Mouse (Mus musculus): ENCODE data around the gene Lrrc57. TPM values are rescaled to one million over a fixed set of nuclear protein-coding genes. Genes with fewer than 3 reads are reported as not detected.

Gene Lrrc57
- total and polyA plus RNA-seq, 3 experiments = 11.1 to 17.5 TPM; not detected in 1

- Histone ChIP-seq H3K9me3 (replicated peaks; ENCODE audit: insufficient read depth, low read length) (no peaks in the 10 kb centered on the region), H3K4me1 (ENCODE audit: control insufficient read depth in 1 of 2, insufficient read depth in 2 of 2, low read length in 2 of 2) (0 out of 4 replicates have a peak, but pooled peaks cover 0 to 2% of the 10 kb centered on the region in 2 experiments), H3K4me3 (ENCODE audit: control insufficient read depth in 1 of 2, insufficient read depth in 1 of 2, low read depth in 2 of 2, low read length in 2 of 2) (no peak overlapping the region), H3K36me3 (ENCODE audit: control insufficient read depth in 1 of 2, insufficient read depth in 2 of 2, low read length in 2 of 2) (peaks cover 2 to 7% of the 10 kb centered on the region in 2 experiments; a peak in 1 of 4 replicates), H3K79me2 (ENCODE audit: control insufficient read depth, insufficient read depth, low read length, poor library complexity) (no peaks in the 10 kb centered on the region), H3K27me3 (ENCODE audit: control insufficient read depth in 1 of 2, insufficient read depth in 2 of 2, low read length in 2 of 2) (no peaks in the 10 kb centered on the region), H3K27ac (ENCODE audit: control insufficient read depth, low read depth, low read length) (no peak overlapping the region), H3K9ac (ENCODE audit: control insufficient read depth, low read depth, low read length, poor library complexity, severe bottlenecking) (no peak overlapping the region)
- TF ChIP-seq NRF1 (IDR thresholded peaks at IDR 0.05; ENCODE audit: insufficient read depth, low read depth, low read length, poor library complexity, severe bottlenecking) (no peak), SMC3 (IDR thresholded peaks at IDR 0.05; ENCODE audit: low read depth, low read length) (no peak), TBP (IDR thresholded peaks at IDR 0.05; ENCODE audit: low read depth, low read length) (no peak)
- no peak for DNase-seq (ENCODE audit: low read depth, low spot score)
These were observed 13.6 kb upstream of the Lrrc57 start for GRCm38 (mm10) chr2:120622920-120623319.

- TF ChIP-seq TBP (IDR thresholded peaks at IDR 0.05; ENCODE audit: low read depth, low read length) (no peak), GABPA (IDR thresholded peaks at IDR 0.05; ENCODE audit: low read depth, low read length) (no peak), TAL1 (IDR thresholded peaks at IDR 0.05; ENCODE audit: low read length) (no peak), ZC3H11A (IDR thresholded peaks at IDR 0.05; ENCODE audit: low read depth, low read length) (peak; percentile 57), NELFE (IDR thresholded peaks at IDR 0.05; ENCODE audit: low read depth, low read length) (no peak), MYC (IDR thresholded peaks at IDR 0.05; ENCODE audit: low read depth, low read length) (0 out of 2 replicates have a peak, but pooled peaks have one; percentile 27), RAD21 (IDR thresholded peaks at IDR 0.05; ENCODE audit: low read depth, low read length) (peak; percentile 44), CTCF (IDR thresholded peaks at IDR 0.05 in 2 of 3, conservative IDR thresholded peaks at IDR 0.05 in 1 of 3; ENCODE audit: control insufficient read depth in 1 of 3, insufficient read depth in 1 of 3, low read depth in 2 of 3, low read length in 3 of 3, poor library complexity in 1 of 3, severe bottlenecking in 1 of 3) (peak; percentile 52 to 54 (median 53)), POLR2AphosphoS2 (IDR thresholded peaks at IDR 0.05; ENCODE audit: low read length) (no peak), SMC3 (IDR thresholded peaks at IDR 0.05; ENCODE audit: low read depth, low read length) (peak; percentile 60)
- Histone ChIP-seq H3K79me2 (ENCODE audit: control insufficient read depth, insufficient read depth, low read length, poor library complexity) (no peaks in the 10 kb centered on the region), H3K4me3 (ENCODE audit: control insufficient read depth in 1 of 2, insufficient read depth in 1 of 2, low read depth in 2 of 2, low read length in 2 of 2) (no peak overlapping the region), H3K27ac (ENCODE audit: control insufficient read depth, low read depth, low read length) (no peak overlapping the region), H3K9ac (ENCODE audit: control insufficient read depth, low read depth, low read length, poor library complexity, severe bottlenecking) (no peak overlapping the region), H3K9me3 (replicated peaks; ENCODE audit: insufficient read depth, low read length) (no peaks in the 10 kb centered on the region), H3K27me3 (ENCODE audit: control insufficient read depth in 1 of 2, insufficient read depth in 2 of 2, low read length in 2 of 2) (no peaks in the 10 kb centered on the region), H3K4me1 (ENCODE audit: control insufficient read depth in 1 of 2, insufficient read depth in 2 of 2, low read length in 2 of 2) (peaks cover 0 to 12% of the 10 kb centered on the region in 2 experiments; a peak in 2 of 4 replicates), H3K36me3 (ENCODE audit: control insufficient read depth in 1 of 2, insufficient read depth in 2 of 2, low read length in 2 of 2) (peaks cover 11 to 14% of the 10 kb centered on the region in 2 experiments)
- DNase-seq (ENCODE audit: low read depth, low spot score) = peak; percentile 30
These were observed 10.2 kb upstream of the Lrrc57 start for GRCm38 (mm10) chr2:120619538-120619937.

- peaks cover 2% of the 10 kb centered on the region for H3K79me2 ChIP-seq (ENCODE audit: control insufficient read depth, insufficient read depth, low read length, poor library complexity)
- H3K4me3 ChIP-seq (ENCODE audit: control insufficient read depth in 1 of 2, insufficient read depth in 1 of 2, low read depth in 2 of 2, low read length in 2 of 2) = no peak overlapping the region
- no peaks in the 10 kb centered on the region for H3K27me3 ChIP-seq (ENCODE audit: control insufficient read depth in 1 of 2, insufficient read depth in 2 of 2, low read length in 2 of 2)
- peaks cover 0 to 12% of the 10 kb centered on the region in 2 experiments; a peak in 2 of 4 replicates for H3K4me1 ChIP-seq (ENCODE audit: control insufficient read depth in 1 of 2, insufficient read depth in 2 of 2, low read length in 2 of 2)
- H3K9me3 ChIP-seq (replicated peaks; ENCODE audit: insufficient read depth, low read length) = no peaks in the 10 kb centered on the region
- no peak overlapping the region for H3K9ac ChIP-seq (ENCODE audit: control insufficient read depth, low read depth, low read length, poor library complexity, severe bottlenecking)
- H3K36me3 ChIP-seq (ENCODE audit: control insufficient read depth in 1 of 2, insufficient read depth in 2 of 2, low read length in 2 of 2) = peaks cover 14% of the 10 kb centered on the region in 2 experiments
- DNase-seq (ENCODE audit: low read depth, low spot score) = peak; percentile 52
- H3K27ac ChIP-seq (ENCODE audit: control insufficient read depth, low read depth, low read length) = peak overlapping the region; percentile 33; the same call in 1 of the 2 replicates
- peak; percentile 67 to 84 for TF ChIP-seq EP300 (IDR thresholded peaks at IDR 0.05; ENCODE audit: low read depth in 1 of 2, low read length in 2 of 2)
- TF ChIP-seq ZNF384 (IDR thresholded peaks at IDR 0.05; ENCODE audit: low read depth, low read length) = 0 out of 2 replicates have a peak, but pooled peaks have one; percentile 6
- TF ChIP-seq MYB (IDR thresholded peaks at IDR 0.05; ENCODE audit: low read depth, low read length) = no peak
- no peak for TF ChIP-seq MYC (IDR thresholded peaks at IDR 0.05; ENCODE audit: low read depth, low read length)
- no peak for TF ChIP-seq E2F4 (IDR thresholded peaks at IDR 0.05; ENCODE audit: borderline replicate concordance, low read depth, low read length)
- TF ChIP-seq POLR2AphosphoS5 (IDR thresholded peaks at IDR 0.05; ENCODE audit: borderline replicate concordance, low read depth, low read length) = no peak
- TF ChIP-seq ETS1 (IDR thresholded peaks at IDR 0.05; ENCODE audit: low read depth, low read length) = peak; percentile 51; the same call in 1 of the 2 replicates
- peak; percentile 41; the same call in 1 of the 2 replicates for TF ChIP-seq TCF12 (IDR thresholded peaks at IDR 0.05; ENCODE audit: low read depth, low read length)
- no peak for TF ChIP-seq NRF1 (IDR thresholded peaks at IDR 0.05; ENCODE audit: insufficient read depth, low read depth, low read length, poor library complexity, severe bottlenecking)
- no peak for TF ChIP-seq MXI1 (IDR thresholded peaks at IDR 0.05; ENCODE audit: low read depth, low read length)
- TF ChIP-seq ZC3H11A (IDR thresholded peaks at IDR 0.05; ENCODE audit: low read depth, low read length) = no peak
- TF ChIP-seq RCOR1 (IDR thresholded peaks at IDR 0.05; ENCODE audit: low read depth, low read length) = peak; percentile 59
- TF ChIP-seq CHD1 (IDR thresholded peaks at IDR 0.05; ENCODE audit: low read depth, low read length) = no peak
- no peak for TF ChIP-seq CHD2 (IDR thresholded peaks at IDR 0.05; ENCODE audit: low read length)
- no peak for TF ChIP-seq SMC3 (IDR thresholded peaks at IDR 0.05; ENCODE audit: low read depth, low read length)
- no peak for TF ChIP-seq GABPA (IDR thresholded peaks at IDR 0.05; ENCODE audit: low read depth, low read length)
- no peak for TF ChIP-seq RAD21 (IDR thresholded peaks at IDR 0.05; ENCODE audit: low read depth, low read length)
These were observed 7.2 kb upstream of the Lrrc57 start for GRCm38 (mm10) chr2:120616279-120617163.

All from MEL (cell line).